Mouse (Mus musculus): ENCODE results near the gene Rngtt. TPM values are rescaled to one million over a fixed set of nuclear protein-coding genes. Genes with fewer than 3 reads are reported as not detected.

Gene Rngtt
- polyA plus RNA-seq (2012; rRNA removed): 13.9 and 14.0 TPM in 2 replicates

DNA sequence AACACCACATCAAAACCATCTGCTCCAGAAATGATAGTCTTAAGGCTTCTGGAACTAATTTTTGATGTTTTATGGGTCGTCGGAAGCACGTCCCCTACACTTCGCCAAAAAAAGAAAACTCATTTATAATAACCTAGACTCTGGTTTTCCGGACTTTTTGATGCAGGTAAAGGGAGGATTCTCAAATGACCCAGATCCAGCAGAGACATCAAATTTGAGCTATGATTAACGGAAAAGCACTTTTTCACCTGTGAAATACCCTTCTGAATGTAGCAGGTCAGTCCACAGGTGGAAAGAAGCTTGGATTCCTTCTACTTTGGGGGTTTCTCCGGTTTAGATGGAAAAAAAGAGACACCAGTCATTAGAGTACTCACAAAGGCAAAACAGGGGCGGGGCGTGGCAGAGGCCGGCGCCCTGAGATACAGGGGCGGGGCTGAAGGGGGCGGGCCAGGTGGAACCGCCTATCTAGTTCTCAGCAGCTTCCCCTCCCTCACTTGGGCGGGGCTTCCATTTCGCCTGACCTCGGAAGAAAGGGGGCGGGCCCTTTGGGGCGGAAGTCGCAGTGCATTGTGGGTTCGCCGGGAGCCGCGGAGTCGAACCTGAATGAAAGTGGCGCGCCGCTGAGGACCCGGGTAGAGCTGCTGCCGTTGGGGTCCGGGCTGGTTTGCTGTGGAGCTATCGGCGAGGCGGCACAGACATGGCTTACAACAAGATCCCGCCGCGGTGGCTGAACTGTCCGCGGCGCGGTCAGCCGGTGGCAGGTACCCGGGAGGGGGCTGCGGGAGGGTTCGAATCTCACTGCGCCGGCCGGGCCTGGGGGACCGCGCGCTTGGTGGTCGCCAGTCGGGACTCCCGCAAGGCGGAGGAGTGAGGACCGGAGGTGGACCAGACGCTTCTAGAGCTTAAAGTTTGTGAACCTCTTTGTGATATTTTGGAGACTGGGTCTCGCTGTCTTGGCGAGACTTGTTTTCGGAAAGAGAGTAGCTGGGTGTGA is at the start of gene Rngtt:
TSS of gene Rngtt (plus strand) at position 548 of the 994 bp plus-strand sequence.

DNA sequence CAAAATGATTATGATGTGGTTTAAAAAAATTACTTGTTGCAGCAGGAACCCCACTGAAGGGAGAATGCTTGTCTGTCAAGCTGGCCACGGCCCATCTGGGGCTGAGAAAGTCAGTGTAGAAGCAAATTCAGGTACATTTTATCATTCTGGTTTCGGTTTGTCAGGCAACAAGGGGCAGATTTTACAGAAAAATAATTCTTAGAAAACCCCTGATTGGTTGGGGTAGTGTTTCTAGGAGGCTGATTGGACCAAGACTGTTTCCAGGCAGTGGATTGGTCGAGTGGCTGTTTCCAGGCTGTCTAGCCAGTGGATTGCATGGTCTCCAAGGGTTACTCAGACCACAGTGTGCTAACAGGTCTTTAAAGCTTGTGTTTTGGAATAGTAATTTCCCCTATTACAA is 20.1 kb upstream of the Rngtt start, which contains the start of gene Pnrc1:
TSS of gene Pnrc1 (minus strand) at position 162 of the 400 bp plus-strand sequence.

Other genes starting within 250 kb of the Rngtt start
- gene Gabrr2, start 247.3 kb upstream of the Rngtt start, polyA plus RNA-seq (2012; rRNA removed): 0.30 and 0.31 TPM in 2 replicates
- 0.06 TPM in 1 of 2 replicates, not detected in the other for gene Gabrr1, start 177.8 kb upstream of the Rngtt start, polyA plus RNA-seq (2012; rRNA removed)
- gene Pm20d2, start 120.6 kb upstream of the Rngtt start, polyA plus RNA-seq (2012; rRNA removed): 1.3 and 1.6 TPM in 2 replicates
- gene Srsf12, start 101.3 kb upstream of the Rngtt start, polyA plus RNA-seq (2012; rRNA removed): 3.9 and 6.2 TPM in 2 replicates
- 47.3 and 47.8 TPM in 2 replicates for gene Pnrc1, start 20.1 kb upstream of the Rngtt start, polyA plus RNA-seq (2012; rRNA removed)